Comparison of ENCODE assay signal across 13 mouse cellular contexts in genomic region chr1:125488915-125489730, GRCm38 (mm10). TPM values are rescaled to one million over a fixed set of nuclear protein-coding genes. Genes with fewer than 3 reads are reported as not detected.
DNase-seq lines count a peak whose midpoint lies in the region; ATAC-seq and TF ChIP-seq lines count a peak whose summit lies in the region.
"Had no signal": no experiment of that assay in that cellular context is flagged by ENCODE, and none has a peak within 500 bp of the region (broad histone marks: within the 10 kb centered on the region; RNA-seq: fewer than 3 reads in every experiment).

No protein-coding gene starts in this region.

- peaks cover 7% of the 10 kb centered on the region for H3K4me1 ChIP-seq in heart, embryonic 11.5 days (ENCODE audit: control insufficient read depth, insufficient read depth, low read length)
- no peaks in the 10 kb centered on the region for H3K4me1 ChIP-seq in lung, embryonic 16.5 days (replicated peaks; ENCODE audit: control insufficient read depth, insufficient read depth, low read length)
- no peaks in the 10 kb centered on the region for H3K4me1 ChIP-seq in kidney, postnatal 0 days (replicated peaks; ENCODE audit: insufficient read depth, low read length)
- no peaks in the 10 kb centered on the region for H3K4me1 ChIP-seq in stomach, embryonic 16.5 days (ENCODE audit: control insufficient read depth, insufficient read depth, low read length)
- H3K4me1 ChIP-seq: hindbrain, embryonic 12.5 days; limb, embryonic 15.5 days; midbrain, embryonic 15.5 days had no signal

- TF ChIP-seq CTCF in kidney, postnatal 0 days (IDR thresholded peaks at IDR 0.05; ENCODE audit: low read depth), result no peak

- 0 out of 2 replicates have a peak, but pooled peaks cover 4% of the 10 kb centered on the region for H3K9me3 ChIP-seq in heart, embryonic 11.5 days (replicated peaks; ENCODE audit: control insufficient read depth, low read length)
- H3K9me3 ChIP-seq in lung, embryonic 16.5 days (ENCODE audit: control insufficient read depth, low read length), result no peaks in the 10 kb centered on the region; the same call in 1 of the 2 replicates
- H3K9me3 ChIP-seq in kidney, postnatal 0 days (replicated peaks; ENCODE audit: low read length), result no peaks in the 10 kb centered on the region
- no peaks in the 10 kb centered on the region for H3K9me3 ChIP-seq in stomach, embryonic 16.5 days (replicated peaks; ENCODE audit: control insufficient read depth, low read length)
- H3K9me3 ChIP-seq: hindbrain, embryonic 12.5 days; limb, embryonic 15.5 days; midbrain, embryonic 15.5 days had no signal

- H3K4me3 ChIP-seq in heart, embryonic 11.5 days (ENCODE audit: low read depth, low read length), result no peak overlapping the region
- no peak overlapping the region for H3K4me3 ChIP-seq in lung, embryonic 16.5 days (ENCODE audit: low read length)
- no peak overlapping the region for H3K4me3 ChIP-seq in kidney, postnatal 0 days (replicated peaks; ENCODE audit: low read depth, low read length)
- no peak overlapping the region for H3K4me3 ChIP-seq in stomach, embryonic 16.5 days (replicated peaks; ENCODE audit: low read length)
- H3K4me3 ChIP-seq: hindbrain, embryonic 12.5 days; limb, embryonic 15.5 days; midbrain, embryonic 15.5 days had no signal

- H3K4me2 ChIP-seq in heart, embryonic 11.5 days, result no peak overlapping the region
- no peak overlapping the region for H3K4me2 ChIP-seq in lung, embryonic 16.5 days (ENCODE audit: low read depth, low read length)
- H3K4me2 ChIP-seq in kidney, postnatal 0 days (ENCODE audit: low read length), result no peak overlapping the region
- H3K4me2 ChIP-seq in stomach, embryonic 16.5 days (ENCODE audit: low read depth, low read length), result no peak overlapping the region
- H3K4me2 ChIP-seq: hindbrain, embryonic 12.5 days; limb, embryonic 15.5 days; midbrain, embryonic 15.5 days had no signal

- H3K27ac ChIP-seq in heart, embryonic 11.5 days (ENCODE audit: low read depth, low read length), result no peak overlapping the region
- peak overlapping the region; percentile 29; the same call in 1 of the 2 replicates for H3K27ac ChIP-seq in lung, embryonic 16.5 days (ENCODE audit: low read length)
- H3K27ac ChIP-seq in kidney, postnatal 0 days, result peak overlapping the region; percentile 70
- H3K27ac ChIP-seq in stomach, embryonic 16.5 days (ENCODE audit: low read length), result peak overlapping the region; percentile 74
- H3K27ac ChIP-seq: hindbrain, embryonic 12.5 days; limb, embryonic 15.5 days; midbrain, embryonic 15.5 days had no signal

- DNase-seq in heart, adult 8-10 months (ENCODE audit: low spot score), result no peak
- no peak for DNase-seq in lung, postnatal 36 days
- peak; percentile 55 for DNase-seq in kidney, postnatal 0 days (ENCODE audit: low spot score)
- DNase-seq in frontal cortex, postnatal 14 days (ENCODE audit: low spot score in 2 of 2), result no peak
- no peak for DNase-seq in right cerebral cortex, adult 18-20 months
- DNase-seq: right cerebral cortex, postnatal 4 days; thymus, adult 2 months had no signal

- no peaks in the 10 kb centered on the region for H3K27me3 ChIP-seq in heart, embryonic 11.5 days (ENCODE audit: control insufficient read depth, insufficient read depth, low read length)
- no peaks in the 10 kb centered on the region for H3K27me3 ChIP-seq in lung, embryonic 16.5 days (ENCODE audit: control insufficient read depth, insufficient read depth, low read depth, low read length)
- H3K27me3 ChIP-seq in kidney, postnatal 0 days (ENCODE audit: insufficient read depth, low read length), result no peaks in the 10 kb centered on the region
- no peaks in the 10 kb centered on the region for H3K27me3 ChIP-seq in stomach, embryonic 16.5 days (ENCODE audit: control insufficient read depth, insufficient read depth, low read length)
- H3K27me3 ChIP-seq: hindbrain, embryonic 12.5 days; limb, embryonic 15.5 days; midbrain, embryonic 15.5 days had no signal

- ATAC-seq in heart, embryonic 11.5 days (replicated peaks; ENCODE audit: insufficient number of reproducible peaks, low FRiP score, low TSS enrichment), result 0 out of 2 replicates have a peak, but pooled peaks have one; percentile 35
- 0 out of 2 replicates have a peak, but pooled peaks have one; percentile 10 for ATAC-seq in lung, embryonic 16.5 days (ENCODE audit: low read depth)
- peak; percentile 82 for ATAC-seq in kidney, postnatal 0 days (replicated peaks; ENCODE audit: low FRiP score, low read depth)
- peak; percentile 80 for ATAC-seq in stomach, embryonic 16.5 days (ENCODE audit: insufficient read depth, low FRiP score)
- ATAC-seq: midbrain, embryonic 15.5 days had no signal

- no peaks in the 10 kb centered on the region for H3K36me3 ChIP-seq in heart, embryonic 11.5 days (ENCODE audit: control insufficient read depth, insufficient read depth, low read length)
- H3K36me3 ChIP-seq in lung, embryonic 16.5 days (ENCODE audit: control insufficient read depth, insufficient read depth, low read length), result no peaks in the 10 kb centered on the region
- H3K36me3 ChIP-seq in kidney, postnatal 0 days (ENCODE audit: insufficient read depth, low read length), result no peaks in the 10 kb centered on the region
- H3K36me3 ChIP-seq in stomach, embryonic 16.5 days (ENCODE audit: control insufficient read depth, insufficient read depth, low read length), result no peaks in the 10 kb centered on the region
- H3K36me3 ChIP-seq: hindbrain, embryonic 12.5 days; limb, embryonic 15.5 days; midbrain, embryonic 15.5 days had no signal

- 55% methylated on average over 5 of the region's 5 CpGs for WGBS in heart, embryonic 11.5 days (ENCODE audit: insufficient replicate concordance)
- 41% methylated on average over 5 of the region's 5 CpGs for WGBS in lung, embryonic 16.5 days
- 41% methylated on average over 5 of the region's 5 CpGs for WGBS in kidney, postnatal 0 days
- WGBS in stomach, embryonic 16.5 days, result 37% methylated on average over 5 of the region's 5 CpGs

- no peak overlapping the region for H3K9ac ChIP-seq in heart, embryonic 11.5 days (ENCODE audit: low read depth, low read length)
- no peak overlapping the region for H3K9ac ChIP-seq in lung, embryonic 16.5 days (ENCODE audit: low read length)
- no peak overlapping the region for H3K9ac ChIP-seq in kidney, postnatal 0 days (ENCODE audit: low read depth, low read length)
- no peak overlapping the region for H3K9ac ChIP-seq in stomach, embryonic 16.5 days (ENCODE audit: low read length)
- H3K9ac ChIP-seq: hindbrain, embryonic 12.5 days; limb, embryonic 15.5 days; midbrain, embryonic 15.5 days had no signal

RNA-seq across cellular contexts. Expression of gene Actr3, which starts 53.6 kb away (rescaled TPM):
- 286 and 318 TPM in 2 replicates for polyA plus RNA-seq in heart, embryonic 11.5 days (2014; fragmentation: Nextera tagmentation; extraction: Ambion mirVana)
- 100 to 1,000 TPM in 2 of 4 experiments, 10 to 100 TPM in 2; 93.7 to 107 (median 101) TPM for total RNA-seq in heart, adult 8-10 months (2022)
- polyA plus RNA-seq in lung, embryonic 16.5 days (2015; fragmentation: Nextera tagmentation; extraction: Ambion mirVana), result 315 and 329 TPM in 2 replicates
- polyA plus RNA-seq in kidney, postnatal 0 days (2015; fragmentation: Nextera tagmentation; extraction: Ambion mirVana), result 227 and 250 TPM in 2 replicates
- 356 and 390 TPM in 2 replicates for polyA plus RNA-seq in stomach, embryonic 16.5 days (2015; fragmentation: Nextera tagmentation; extraction: Ambion mirVana)

Comparison
In these comparisons a context has a peak if more than half of its experiments do, and no peak if none do; other contexts are left out.
1. ATAC-seq: peak in every context shown above with its lines; median percentile 82 in kidney, postnatal 0 days; 80 in stomach, embryonic 16.5 days; 35 in heart, embryonic 11.5 days; 10 in lung, embryonic 16.5 days.